Comparison of ENCODE assay signal across 9 mouse cellular contexts in the genomic region with DNA sequence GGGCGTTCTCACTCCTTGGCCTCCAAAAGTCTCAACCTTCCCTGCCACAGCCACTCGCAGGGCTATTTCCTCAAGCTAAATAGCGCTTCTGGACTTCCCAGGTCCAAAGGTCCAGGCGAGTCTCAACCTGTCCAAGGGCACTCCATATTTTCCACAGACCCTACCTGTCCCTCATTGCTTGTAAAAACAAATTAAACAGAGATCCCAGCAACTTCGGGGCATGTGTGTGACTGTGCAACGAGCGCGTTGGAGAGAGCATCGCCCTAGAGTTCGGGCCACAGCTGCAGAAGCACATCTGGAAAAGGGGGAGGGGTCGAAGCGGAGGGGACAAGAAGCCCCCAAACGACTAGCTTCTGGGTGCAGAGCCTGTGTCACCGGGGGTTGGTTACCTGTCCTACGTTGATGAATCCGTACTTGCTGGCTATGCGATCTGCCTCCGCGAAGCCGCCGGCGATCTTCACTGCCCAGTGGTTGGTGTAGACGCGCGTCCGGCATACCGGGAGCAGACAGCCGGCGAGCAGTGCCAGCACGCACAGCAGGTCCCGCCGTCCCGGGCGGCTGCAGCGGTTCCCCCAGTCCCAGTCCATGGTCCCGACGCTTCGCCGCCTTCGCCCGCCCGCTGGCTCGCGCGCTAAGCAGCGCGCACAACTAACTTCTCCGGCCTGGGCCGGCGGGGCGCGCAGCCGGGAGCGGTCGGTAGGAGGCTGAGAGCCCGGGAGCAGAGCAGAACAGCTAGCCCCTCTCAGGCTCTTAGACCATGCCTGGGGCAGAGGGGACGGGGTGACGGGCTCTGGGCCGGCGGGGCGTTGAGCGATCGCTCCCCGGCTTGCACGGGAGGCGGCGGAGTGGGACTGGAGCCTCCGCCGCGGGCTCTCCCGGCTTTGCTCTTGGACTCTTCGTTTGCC. TPM values are rescaled to one million over a fixed set of nuclear protein-coding genes. Genes with fewer than 3 reads are reported as not detected.
DNase-seq lines count a peak whose midpoint lies in the region; ATAC-seq lines count a peak whose summit lies in the region.
"Had no signal": no experiment of that assay in that cellular context is flagged by ENCODE, and none has a peak within 500 bp of the region (broad histone marks: within the 10 kb centered on the region; RNA-seq: fewer than 3 reads in every experiment).

No protein-coding gene starts in this region.

- H3K36me3 ChIP-seq in stomach, embryonic 16.5 days (ENCODE audit: control insufficient read depth, insufficient read depth, low read length): no peaks in the 10 kb centered on the region

- WGBS in stomach, embryonic 16.5 days: under 1% methylated on average over 71 of the region's 72 CpGs

- H3K4me2 ChIP-seq in stomach, embryonic 16.5 days (ENCODE audit: low read depth, low read length): peak overlapping the region; percentile 90

- no peaks in the 10 kb centered on the region for H3K27me3 ChIP-seq in stomach, embryonic 16.5 days (ENCODE audit: control insufficient read depth, insufficient read depth, low read length)

- DNase-seq in WW6 (ENCODE audit: low read depth, low spot score) (peak; percentile 29), MN1 (ENCODE audit: low spot score) (no peak)
- peak; percentile 11 for DNase-seq in cerebellum, adult 9-10 months
- peak; percentile 7 to 14 for DNase-seq in frontal cortex, postnatal 14 days (ENCODE audit: low spot score in 2 of 2)
- peak; percentile 48 to 58 for DNase-seq in layer of hippocampus, postnatal 10 days (ENCODE audit: low spot score in 2 of 2)

- H3K4me1 ChIP-seq in stomach, embryonic 16.5 days (ENCODE audit: control insufficient read depth, insufficient read depth, low read length): peaks cover 7% of the 10 kb centered on the region; the same call in 1 of the 2 replicates

- H3K27ac ChIP-seq in stomach, embryonic 16.5 days (ENCODE audit: low read length): peak overlapping the region; percentile 80

- H3K4me3 ChIP-seq in stomach, embryonic 16.5 days (replicated peaks; ENCODE audit: low read length): peak overlapping the region; percentile 83
- H3K4me3 ChIP-seq: myocyte had no signal

- ATAC-seq in hematopoietic stem cell, adult 5-6 weeks (replicated peaks in 1 of 2; ENCODE audit: insufficient read depth in 1 of 2, low FRiP score in 2 of 2, low TSS enrichment in 1 of 2, low read depth in 1 of 2, poor library complexity in 2 of 2, severe bottlenecking in 2 of 2): peak; percentile 1 to 45; a peak in 2 of 4 replicates
- ATAC-seq in megakaryocyte progenitor cell, adult 5-6 weeks (replicated peaks; ENCODE audit: poor library complexity): peak; percentile 35
- ATAC-seq in stomach, embryonic 16.5 days (ENCODE audit: insufficient read depth, low FRiP score): peak; percentile 83

- peak overlapping the region; percentile 88 for H3K9ac ChIP-seq in stomach, embryonic 16.5 days (ENCODE audit: low read length)

- H3K9me3 ChIP-seq in stomach, embryonic 16.5 days (replicated peaks; ENCODE audit: control insufficient read depth, low read length): no peaks in the 10 kb centered on the region

RNA-seq across cellular contexts. Expression of gene Pcsk5, which starts 0.6 kb away (rescaled TPM):
- 0.31 and 0.40 TPM in 2 replicates for total RNA-seq in hematopoietic stem cell, adult 5-6 weeks (2017)
- 10 to 100 TPM; 20.8 to 25.7 TPM for total RNA-seq in layer of hippocampus, postnatal 10 days (2021)
- total RNA-seq in megakaryocyte progenitor cell, adult 5-6 weeks (2015): not detected in 2 replicates
- total RNA-seq in megakaryocyte progenitor cell, adult 5-6 weeks (2017): not detected in 2 replicates
- 10.1 and 12.1 TPM in 2 replicates for polyA plus RNA-seq in stomach, embryonic 16.5 days (2015; fragmentation: Nextera tagmentation; extraction: Ambion mirVana)
- polyA plus RNA-seq: myocyte had no signal

Comparison
In these comparisons a context has a peak if more than half of its experiments do, and no peak if none do; other contexts are left out.
1. ATAC-seq: peak in every context shown above with its lines; median percentile 83 in stomach, embryonic 16.5 days; 35 in megakaryocyte progenitor cell, adult 5-6 weeks; 23 in hematopoietic stem cell, adult 5-6 weeks.
2. RNA of gene Pcsk5, which starts 0.6 kb away (total RNA-seq): 20.8 to 25.7 TPM in layer of hippocampus, postnatal 10 days; 0.31 to 0.40 TPM in hematopoietic stem cell, adult 5-6 weeks and not detected in megakaryocyte progenitor cell, adult 5-6 weeks; every median in the first group is over 10 times any median in the second.